Mouse (Mus musculus): ENCODE data around the gene Kcnk13.
A peak's percentile ranks its signal among the peaks of the same experiment; 100 is the strongest.

The Kcnk13 gene

DNA sequence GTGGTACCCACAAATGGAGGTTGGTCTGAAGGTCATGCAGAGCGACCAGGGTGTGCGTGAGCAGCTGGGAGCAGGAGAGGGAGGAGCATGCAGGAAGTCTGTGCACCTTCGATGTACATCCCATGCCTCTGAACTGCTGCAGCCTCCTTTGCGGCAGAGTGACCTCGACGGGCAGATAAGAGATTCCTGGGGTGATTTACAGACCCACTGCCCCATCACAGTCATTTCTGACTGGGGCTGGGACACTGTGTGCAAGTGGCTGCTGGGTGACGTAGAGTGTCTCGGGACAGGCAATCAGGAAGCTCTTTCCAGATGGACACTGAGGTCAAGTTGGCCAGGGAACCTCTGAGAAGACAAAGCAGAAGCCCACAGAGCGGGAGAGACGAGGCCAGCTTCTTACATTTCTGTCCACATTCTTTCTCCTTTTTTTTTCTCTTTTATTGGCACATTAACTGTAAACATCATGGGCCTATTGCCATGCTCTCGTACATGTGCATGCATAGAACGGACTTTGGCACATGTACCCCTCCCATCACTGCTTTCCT, 59.6 kb downstream of the Kcnk13 start:
- DNase-seq = no peak

DNA sequence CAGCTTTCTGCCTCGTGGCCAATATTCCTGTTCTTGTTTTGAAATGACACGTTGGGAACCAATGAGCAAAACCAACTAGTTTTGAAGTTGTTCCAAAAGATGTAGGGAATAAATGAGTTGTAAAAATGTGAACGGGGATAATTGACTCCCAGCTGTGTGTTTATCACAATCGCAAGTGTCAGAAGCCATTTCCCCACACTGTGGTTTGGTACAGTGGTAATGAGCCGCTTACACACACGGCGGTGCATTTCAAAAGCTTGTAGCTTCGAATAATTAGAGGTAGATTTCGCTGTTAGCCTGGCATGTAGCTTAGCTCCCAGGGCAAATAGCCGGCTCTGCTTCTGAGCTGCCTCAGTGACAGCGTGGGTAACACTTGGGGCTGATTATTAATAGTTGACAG, 61.4 kb downstream of the Kcnk13 start:
- no peak for DNase-seq

DNA sequence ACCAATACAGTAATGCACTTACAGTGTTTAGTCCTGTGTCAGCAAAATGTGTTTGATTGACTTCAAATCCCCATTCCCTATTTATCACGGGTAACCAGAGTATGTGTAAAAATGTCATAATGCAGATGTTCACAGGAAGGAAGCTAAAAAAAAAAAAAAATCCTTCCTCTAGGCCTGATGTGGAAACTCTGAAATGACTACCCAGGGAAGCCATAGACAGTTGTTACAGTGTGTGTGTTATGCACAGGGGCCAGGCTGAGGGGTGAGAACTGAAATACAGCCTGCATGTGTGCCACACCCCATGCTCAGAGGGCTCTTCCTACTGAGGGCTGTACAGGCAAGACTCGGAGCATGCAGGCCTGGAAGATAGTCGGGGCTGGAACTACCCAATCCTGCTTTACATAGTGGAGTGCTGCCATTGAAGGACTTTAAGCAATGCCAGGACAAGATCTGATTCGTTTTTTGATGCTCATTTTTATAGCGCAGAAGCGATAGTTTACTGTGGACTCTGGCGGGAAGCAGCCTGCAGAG, 62.5 kb downstream of the Kcnk13 start:
- DNase-seq = no peak

DNA sequence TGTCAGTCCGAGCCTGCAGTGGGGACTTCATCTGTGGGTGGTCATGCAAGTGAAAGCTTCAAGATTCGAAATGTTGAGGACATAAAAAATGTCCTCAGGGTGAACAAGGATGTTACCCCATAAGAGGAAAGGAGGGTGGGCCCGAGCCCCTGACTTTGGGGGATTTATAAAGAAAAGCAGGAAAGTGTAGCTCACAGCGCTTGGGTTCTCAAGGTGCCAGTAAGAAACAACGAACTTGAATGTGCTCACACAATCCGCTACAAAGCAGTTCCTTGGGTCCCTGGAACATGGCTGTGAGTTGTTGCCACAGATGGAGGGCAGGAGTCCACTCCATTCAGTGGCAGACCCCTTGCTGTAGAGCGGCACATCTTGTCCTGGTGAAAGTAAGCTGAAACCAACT, 63.0 kb downstream of the Kcnk13 start:
- DNase-seq = no peak

DNA sequence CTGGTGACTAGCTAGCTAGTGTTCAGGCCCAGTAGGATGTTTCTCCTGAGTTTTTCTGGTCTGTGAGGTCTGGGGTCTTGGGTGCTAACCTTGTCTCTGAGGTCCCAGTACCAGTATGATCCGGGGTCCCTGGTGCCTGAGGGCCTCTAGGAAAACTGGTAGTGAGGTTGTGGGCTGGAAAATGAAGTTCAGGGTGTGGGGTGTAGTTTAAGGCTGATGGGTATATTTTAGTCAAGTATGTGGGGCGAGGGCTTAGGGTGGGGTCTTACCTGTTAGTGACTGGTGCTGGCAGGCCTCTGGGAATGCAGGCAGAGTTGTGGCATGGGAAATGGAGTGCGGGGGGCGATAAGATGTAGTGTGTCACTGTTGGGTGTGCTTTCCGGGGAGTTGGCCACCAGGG, 67.4 kb downstream of the Kcnk13 start:
- no peak for DNase-seq

DNA sequence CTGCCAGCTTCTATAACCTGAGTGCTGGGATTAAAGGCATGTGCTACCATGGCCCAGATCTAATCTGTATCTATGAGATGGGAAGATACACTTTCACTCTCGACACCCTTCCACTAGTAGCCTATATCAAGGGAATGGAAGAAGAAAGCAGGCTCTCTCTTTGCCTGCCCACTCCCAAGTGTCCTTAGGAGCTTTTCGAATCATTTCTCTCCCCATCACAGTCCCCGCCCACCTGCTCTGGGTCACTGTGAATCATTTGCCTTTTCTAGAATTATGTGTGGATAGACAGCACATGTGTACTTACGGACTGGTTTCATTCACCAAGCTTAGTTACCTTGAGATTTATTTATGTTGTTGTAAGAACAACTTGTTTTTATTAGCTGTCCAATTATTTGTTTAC, 68.2 kb downstream of the Kcnk13 start:
- DNase-seq = no peak

DNA sequence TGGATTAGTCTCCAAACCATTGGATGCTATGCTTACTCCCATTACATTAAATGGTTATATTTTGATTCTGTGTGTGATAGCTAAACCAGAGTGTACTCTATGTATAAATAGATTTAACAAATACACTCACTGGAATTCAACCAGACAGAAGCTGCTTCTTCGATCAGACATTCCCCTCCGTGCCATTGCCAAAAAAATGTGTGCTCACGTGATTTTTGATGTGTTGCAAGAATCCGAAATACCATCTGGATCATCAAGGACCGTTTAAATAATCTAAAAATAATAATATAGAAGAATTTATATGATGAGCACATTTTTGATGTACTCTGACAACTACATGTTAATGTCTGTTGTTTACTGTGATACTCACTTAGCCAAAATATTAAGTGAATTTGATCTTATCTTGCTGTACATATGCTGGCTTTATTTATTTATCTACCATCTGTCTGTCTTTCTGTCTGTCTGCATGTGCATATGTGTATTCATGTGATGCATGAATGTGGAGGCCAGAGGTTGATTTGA, 74.5 kb downstream of the Kcnk13 start:
- DNase-seq = no peak

DNA sequence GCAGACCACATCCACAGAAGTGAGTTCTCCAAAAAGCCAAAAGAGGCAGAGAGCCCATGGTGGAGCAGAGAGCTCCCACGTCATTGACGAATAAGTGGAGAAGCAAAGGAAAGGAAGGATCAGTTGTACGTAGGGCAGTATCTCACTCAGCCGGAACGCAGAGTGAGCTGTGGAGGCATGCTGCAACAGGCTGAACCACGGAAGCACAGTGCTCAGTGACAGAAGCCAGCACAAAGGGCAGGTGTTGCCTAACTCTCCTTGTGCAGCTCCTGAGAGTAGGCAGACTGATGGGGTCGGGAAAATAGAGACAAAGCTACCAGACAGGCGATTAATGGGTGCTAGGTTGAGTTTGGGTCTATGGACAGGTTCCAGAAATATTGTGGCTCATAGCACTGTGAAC, 77.8 kb downstream of the Kcnk13 start:
- no peak for DNase-seq

DNA sequence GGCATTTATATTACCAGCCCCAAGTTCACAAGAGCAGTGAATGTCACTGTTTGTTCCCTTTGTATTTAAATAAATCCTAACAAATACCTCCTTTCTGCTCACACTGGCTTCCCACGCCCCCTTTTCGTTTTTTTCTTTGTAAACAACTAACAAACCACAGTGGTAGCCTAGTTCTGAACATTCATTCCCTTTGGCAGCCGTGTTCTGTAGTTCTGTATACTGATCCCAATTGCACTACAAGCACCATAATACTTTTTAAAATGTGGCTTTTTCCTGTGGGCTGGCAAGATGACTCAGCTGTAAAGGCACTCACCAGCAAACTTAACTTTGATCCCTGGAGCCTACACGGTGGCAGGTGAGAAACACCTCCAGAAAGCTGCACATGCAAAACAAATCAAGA, 80.4 kb downstream of the Kcnk13 start:
- DNase-seq = no peak

DNA sequence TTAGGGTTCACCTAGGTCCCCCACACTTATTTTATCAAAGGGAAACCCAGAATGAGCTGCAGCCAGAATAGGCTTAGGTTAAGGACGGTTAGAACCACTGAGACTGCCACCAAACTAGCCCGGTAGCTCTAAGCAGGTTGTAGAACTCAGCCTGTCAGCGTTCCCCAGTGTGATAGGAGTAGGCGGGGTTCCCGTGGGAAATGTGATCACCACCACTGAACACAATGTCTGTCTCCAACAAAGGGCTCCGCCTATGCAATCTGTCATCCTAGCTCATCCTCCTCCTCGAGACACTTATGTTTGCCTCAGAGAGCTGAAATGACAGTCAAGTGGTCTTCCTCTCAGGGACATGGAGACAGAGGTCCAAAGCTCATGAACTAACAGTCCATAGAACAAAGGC, 86.3 kb downstream of the Kcnk13 start:
- DNase-seq = no peak

DNA sequence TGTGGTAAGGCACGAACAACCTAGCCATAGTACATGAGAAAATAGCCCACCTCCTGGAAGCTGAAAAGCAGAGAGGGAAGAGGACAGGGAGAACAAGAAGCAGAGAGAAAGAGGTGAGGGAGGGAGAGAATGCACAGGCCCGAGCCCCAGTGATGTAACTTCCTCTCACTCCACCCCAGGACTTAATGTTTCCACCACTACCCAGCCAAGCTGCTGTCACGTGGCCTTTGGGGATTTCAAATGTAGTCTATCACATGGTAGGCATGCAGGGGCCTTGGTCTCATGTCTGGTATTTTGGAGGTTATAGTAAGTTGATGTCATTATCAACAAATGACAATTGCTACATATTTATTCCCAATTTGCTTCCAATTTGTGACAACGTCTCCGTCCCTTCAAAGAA, 89.3 kb downstream of the Kcnk13 start:
- DNase-seq = no peak

DNA sequence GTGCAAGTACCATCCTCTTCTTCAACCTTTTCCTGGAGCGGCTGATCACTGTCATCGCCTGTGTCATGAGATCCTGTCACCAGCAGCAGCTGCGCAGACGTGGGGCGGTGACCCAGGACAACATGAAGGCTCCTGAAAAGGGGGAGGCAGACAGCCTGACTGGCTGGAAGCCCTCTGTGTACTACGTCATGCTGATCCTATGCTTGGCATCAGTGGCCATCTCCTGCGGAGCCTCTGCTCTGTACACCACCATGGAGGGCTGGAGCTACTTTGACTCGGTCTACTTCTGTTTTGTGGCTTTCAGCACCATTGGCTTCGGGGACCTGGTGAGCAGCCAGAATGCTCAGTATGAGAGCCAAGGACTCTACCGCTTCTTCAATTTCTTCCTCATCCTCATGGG, 96.8 kb downstream of the Kcnk13 start:
- no peak for DNase-seq

DNA sequence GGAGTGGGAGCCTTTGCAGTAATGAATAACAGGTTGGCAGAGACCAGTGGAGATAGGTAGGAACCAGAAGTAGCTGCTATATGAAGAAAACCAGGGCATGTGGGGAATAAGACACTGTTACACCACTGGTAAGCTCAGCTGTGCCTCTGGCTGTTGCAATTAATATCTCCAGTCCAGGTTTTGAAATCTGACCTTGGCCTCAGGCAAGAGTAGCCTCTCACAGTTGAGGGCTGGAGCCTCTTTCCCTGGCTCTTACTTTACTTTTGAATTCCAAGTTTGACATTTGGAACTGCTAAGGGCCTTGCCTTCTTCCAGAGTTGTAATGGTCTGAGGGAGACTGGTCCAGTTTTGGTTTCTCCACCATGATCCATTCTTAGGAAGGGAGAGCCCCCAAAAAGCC, 97.5 kb downstream of the Kcnk13 start:
- DNase-seq = no peak

DNA sequence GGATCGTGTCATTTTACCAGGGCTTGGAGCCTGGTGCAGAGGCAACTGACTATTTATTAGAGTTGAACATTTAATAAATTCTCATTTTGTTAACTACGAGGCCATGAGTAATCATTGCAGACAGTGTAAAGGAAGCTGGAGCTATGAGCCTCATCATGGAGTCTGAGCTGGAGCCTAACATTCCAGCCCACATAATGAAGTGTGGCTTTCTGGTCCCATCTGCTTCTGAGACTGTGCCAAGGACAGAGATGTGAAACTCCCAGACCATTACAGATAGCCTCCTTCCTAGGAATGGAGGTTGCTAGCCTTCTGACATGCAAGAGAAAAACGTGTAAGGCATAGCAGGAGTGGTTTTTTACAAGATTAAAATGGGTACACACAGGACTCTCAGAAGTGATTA, 98.3 kb downstream of the Kcnk13 start:
- no peak for DNase-seq

DNA sequence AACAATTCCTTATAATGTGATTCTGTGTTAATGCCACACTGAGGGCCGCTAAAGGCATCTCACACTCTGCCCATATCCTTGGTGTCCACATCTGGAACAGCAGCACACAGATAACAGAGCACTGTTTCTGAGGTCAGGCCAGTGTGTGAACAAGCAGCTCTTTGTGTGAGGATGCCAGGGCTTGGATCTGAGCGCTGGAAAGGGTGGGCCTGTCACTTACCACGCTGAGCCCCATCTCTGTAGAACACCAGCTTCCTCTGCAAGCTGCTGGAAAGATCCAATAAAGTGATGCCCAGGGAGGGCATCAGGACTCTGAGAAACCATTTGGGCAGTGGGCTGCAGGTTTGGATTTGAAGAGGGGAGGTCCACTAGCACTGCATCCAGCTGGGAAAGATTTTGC, 100.8 kb downstream of the Kcnk13 start:
- no peak for DNase-seq

DNA sequence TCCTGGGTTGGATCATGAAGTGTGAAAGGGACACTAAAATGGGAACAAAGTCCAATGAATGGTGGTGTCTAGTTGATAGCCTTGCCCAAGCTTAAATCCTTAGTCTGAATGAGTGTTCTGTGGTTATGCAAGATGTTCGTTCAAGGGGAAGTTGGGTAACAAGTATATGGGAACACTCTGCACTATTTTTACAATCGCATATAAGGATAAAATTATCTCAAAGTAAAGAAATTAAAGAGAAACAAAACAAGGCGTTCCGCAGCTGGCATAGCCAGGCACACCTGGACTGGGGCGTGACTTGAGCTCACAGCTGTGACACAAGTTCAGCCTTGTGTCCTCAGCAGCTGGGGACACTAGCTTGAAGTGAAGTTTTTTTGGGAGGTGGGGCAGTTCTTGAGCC, 103.2 kb downstream of the Kcnk13 start:
- no peak for DNase-seq

DNA sequence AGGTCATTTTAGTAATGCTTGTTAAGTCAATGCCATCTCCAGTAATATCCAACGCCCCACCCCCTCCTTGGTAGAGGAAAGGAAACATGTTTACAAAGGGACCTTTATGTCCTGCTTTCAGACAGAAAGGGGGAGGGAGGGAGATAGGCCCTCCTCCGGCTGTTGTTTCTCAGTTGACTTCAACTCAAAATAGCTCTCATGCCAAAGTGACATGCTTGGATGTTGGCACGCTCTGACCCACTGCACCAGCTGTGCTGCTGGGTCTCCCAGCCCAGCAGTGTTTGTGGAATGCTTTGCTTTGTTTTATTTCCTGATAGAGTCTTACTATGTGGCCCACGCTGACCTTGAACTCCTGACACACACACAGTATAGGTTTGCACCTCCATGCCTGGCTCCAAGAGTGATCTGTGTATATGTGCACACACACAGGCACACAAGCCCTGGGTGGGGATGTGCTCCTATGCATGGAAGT, 108.9 kb downstream of the Kcnk13 start:
- DNase-seq = no peak

DNA sequence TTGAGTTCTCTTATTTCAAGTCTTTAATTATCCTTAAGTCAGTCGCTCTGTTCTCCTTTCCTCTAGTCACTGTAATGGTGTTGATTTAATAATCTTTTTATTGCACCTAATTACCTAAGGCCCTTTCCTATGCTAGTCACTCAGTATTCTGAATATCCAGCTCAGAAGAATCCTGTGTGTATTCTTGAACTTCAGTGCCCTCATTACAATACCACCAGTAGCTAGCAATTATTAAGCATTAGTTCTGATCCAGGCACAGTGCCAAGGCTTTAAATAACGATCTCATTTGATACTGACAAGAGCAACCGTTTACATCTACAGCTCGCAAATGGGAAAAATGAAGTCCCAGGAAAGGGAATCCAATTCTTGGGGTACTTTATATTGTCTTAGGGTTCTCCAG, 111.4 kb downstream of the Kcnk13 start:
- no peak for DNase-seq

DNA sequence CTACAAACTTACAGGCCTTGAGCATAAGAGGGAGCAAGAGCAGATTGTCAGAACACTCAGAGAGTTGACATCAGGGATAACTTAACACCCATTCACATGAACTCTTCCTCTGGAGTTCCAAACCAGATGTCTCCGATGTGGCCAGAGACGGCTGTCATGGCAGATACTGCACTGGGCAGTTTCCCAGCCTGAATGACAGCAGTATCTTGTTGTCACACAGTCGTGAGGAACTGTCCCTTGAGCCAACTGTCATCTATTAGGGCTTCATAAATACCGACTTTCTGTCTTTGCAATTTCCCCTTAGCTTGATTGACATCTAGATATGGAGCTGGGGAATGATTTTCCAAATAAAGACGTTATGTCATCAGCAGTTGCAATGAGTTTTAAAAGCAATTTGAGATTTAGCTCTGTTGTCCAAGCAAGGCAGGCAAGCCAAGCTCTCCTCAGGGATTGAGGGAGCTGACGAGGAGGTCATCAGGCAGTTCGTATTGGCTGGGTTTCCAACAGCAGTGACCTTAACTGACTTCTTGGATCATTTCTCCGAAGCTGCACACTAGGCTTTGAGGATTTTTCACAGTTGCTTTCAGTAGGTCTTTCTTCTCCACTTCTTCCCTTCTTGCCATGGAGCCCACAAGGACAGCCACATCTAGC, 115.5 kb downstream of the Kcnk13 start:
- peak; percentile 51 for DNase-seq

DNA sequence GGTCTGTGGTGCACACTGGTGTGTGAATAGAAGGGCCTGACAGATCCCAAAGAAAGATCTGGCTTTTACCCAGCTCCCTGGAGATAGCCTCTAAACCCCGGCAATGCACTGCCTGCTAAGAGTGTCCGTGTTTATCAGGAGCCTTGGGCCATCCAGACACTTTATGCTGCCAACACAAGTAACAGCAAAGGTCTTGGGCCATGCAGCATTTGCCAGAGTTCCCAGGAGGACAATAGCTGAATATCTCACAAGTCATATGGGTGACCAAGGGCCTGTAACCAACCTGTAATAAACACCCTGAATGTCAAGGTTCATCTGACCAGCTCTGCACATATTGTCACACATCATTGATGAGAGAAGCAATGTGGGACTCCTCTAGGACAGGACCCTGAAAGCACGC, 123.7 kb downstream of the Kcnk13 start:
- no peak for DNase-seq

DNA sequence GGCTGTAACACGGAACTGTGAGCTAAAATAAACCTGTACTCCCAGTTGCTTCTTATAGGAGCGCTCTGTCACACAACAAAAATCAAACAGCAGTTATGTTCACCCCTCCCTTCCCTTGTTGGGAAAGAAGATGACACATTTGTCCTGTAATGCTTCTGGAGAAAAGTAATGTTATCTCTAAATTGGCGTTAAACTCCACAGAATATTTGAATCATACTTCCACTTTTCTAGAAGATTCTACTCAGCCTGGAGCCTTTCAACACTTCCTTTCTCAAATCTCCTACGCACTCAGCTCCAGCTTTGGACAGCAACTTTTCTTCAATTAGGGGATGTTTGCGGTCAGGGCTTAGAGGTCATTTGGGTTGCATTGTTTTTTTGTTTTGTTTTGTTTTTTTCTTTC, 125.0 kb downstream of the Kcnk13 start:
- no peak for DNase-seq

DNA sequence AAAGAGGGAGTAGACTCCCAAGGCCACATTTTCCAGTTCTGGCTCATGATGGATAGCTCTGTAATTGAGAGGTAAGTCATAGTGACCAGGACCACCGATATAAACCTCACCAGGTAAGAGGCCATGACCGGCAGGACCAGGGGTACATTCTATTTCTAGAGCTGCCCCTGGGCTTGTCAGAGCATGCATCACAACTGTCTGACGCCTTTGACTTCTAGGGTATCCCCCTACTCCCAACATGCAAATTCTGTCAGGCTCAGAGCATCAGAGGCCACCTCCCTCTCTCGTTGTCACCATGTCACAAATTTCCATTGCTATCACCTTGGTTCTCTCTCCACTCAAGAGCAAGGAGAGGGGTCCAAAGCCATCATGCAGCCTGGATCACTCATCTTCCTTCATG, 126.5 kb downstream of the Kcnk13 start:
- no peak for DNase-seq

DNA sequence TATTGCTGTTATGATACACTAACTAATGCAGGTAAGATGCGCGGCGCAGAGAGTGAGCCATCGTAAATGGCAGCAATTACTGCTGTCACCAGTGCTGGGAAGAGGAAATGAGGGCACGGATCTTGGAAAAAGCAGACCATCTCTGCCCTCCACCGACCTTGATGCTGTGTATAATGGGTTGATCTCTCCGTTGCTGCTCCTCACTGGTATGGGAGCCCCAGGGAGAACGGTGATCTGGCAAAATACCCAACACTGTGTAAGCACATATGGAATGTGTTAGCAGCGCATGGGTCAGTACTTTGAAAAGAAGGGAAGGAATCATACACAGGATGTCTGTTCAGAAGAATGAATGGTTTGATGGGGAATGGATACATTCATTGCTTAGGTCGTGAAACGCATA, 128.7 kb downstream of the Kcnk13 start:
- no peak for DNase-seq

DNA sequence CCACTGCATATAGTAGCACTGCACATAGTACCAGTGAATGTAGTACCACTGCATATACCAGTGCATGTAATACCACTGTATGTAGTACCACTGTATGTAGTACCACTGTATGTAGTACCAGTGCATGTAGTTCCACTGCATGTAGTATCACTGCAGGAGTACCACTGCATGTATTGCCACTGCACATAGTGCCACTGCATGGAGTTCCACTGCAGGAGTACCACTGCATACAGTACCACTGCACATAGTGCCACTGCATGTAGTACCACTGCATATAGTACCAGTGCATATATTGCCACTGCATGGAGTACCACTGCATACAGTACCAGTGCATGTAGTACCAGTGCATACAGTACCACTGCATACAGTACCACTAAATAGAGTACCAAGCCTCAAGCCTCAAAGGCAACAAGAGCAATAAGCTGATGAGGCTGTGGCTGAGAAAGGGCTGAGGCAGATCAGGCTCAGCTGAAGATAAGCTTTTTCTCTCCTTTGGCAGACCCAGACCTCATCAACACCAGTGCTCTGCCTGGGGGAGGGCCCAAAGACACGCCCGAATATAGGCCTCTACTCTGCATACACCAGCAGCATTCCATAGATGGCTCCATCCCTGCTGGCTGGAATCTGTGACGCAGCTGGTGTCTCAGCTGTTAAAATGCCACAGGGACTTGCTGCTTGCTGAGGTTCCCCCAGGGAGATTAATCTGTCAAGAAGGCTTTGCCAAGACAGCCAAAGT, 135.8 kb downstream of the Kcnk13 start:
- DNase-seq = no peak

Data from kidney, postnatal 10 days (tissue).